Mouse (Mus musculus) myocyte (in vitro differentiated cells): ENCODE data around the gene Gprc5b.

Source experiments
- E2F4 ChIP-seq: IDR thresholded peaks from one replicate; pipeline ENCODE4 v1.6.1; 2011; ENCODE audit warnings: mild to moderate bottlenecking, control low read depth, moderate library complexity; ENCODE audit not compliant: insufficient read depth
- MAX ChIP-seq: IDR thresholded peaks from one replicate; pipeline ENCODE4 v1.6.1; 2011; ENCODE audit warnings: low read depth, mild to moderate bottlenecking, control low read depth
- MYOD1 ChIP-seq, 3 experiments: IDR thresholded peaks; one replicate each; pipeline ENCODE4 v1.6.1; 2011; ENCODE audit warnings: control low read depth in 2 of 3, low read depth in 2 of 3, mild to moderate bottlenecking in 2 of 3, moderate library complexity in 1 of 3; ENCODE audit not compliant: insufficient read length in 2 of 3, control insufficient read depth in 1 of 3
- MYOG ChIP-seq, 3 experiments: IDR thresholded peaks; one replicate each; pipeline ENCODE4 v1.6.1; 2011; ENCODE audit warnings: control low read depth in 2 of 3, low read depth in 2 of 3, mild to moderate bottlenecking in 2 of 3; ENCODE audit not compliant: insufficient read length in 2 of 3, control insufficient read depth in 1 of 3, insufficient read depth in 1 of 3
- POLR2A ChIP-seq: IDR thresholded peaks from one replicate; pipeline ENCODE4 v1.6.1; 2011; ENCODE audit warnings: low read depth, mild to moderate bottlenecking, control low read depth, moderate library complexity; ENCODE audit not compliant: insufficient read length
- POLR2AphosphoS2 ChIP-seq: IDR thresholded peaks from one replicate; pipeline ENCODE4 v1.6.1; 2011; ENCODE audit warnings: low read depth, control low read depth; ENCODE audit not compliant: insufficient read length
- USF1 ChIP-seq: IDR thresholded peaks from one replicate; pipeline ENCODE4 v1.6.1; 2011; ENCODE audit warnings: low read depth, mild to moderate bottlenecking, control low read depth, moderate library complexity

DNA sequence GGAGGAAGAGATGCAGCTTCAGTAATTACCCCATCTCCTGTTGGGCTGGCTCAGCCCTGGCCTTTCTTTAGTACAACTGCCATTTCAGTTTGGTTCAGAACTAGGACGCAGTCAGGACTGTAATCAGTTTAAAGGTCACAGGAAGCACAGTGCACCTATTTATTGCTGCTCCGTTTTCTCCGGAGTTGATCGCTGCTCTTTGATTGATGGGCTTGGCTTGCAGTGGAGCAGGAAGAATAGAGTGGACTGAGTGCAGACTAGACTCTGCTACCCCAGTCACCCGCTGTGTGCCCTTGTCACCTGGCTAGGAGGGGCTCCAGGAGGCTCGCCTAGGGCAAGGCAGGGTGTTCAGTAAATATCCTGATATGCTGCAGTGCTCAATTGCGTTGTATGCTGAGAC is 51.8 kb downstream of the Gprc5b start:
- TF ChIP-seq MAX = no peak
- TF ChIP-seq POLR2AphosphoS2 = no peak
- no peak for TF ChIP-seq POLR2A
- TF ChIP-seq E2F4 = no peak
- no peak for TF ChIP-seq MYOG (IDR thresholded peaks at IDR 0.05; ENCODE audit: control insufficient read depth in 1 of 3, insufficient read depth in 1 of 3, insufficient read length in 2 of 3, low read depth in 2 of 3)
- no peak for TF ChIP-seq USF1
- TF ChIP-seq MYOD1 (IDR thresholded peaks at IDR 0.05; ENCODE audit: control insufficient read depth in 1 of 3, insufficient read length in 2 of 3, low read depth in 2 of 3) = no peak
